Mouse (Mus musculus): ENCODE results near the gene Pde4d.

GRCm38 (mm10) chr13:109118296-109118800, 668.6 kb downstream of the Pde4d start:
- TF ChIP-seq CTCF (IDR thresholded peaks at IDR 0.05; ENCODE audit: control insufficient read depth, insufficient read depth, insufficient read length) (no peak), USF1 (IDR thresholded peaks at IDR 0.05; ENCODE audit: low read depth) (no peak), MYOD1 (IDR thresholded peaks at IDR 0.05; ENCODE audit: control insufficient read depth, insufficient read length, low read depth) (no peak)
